Mouse (Mus musculus): ENCODE measurements at regions not wholly inside any gene's neighbourhood (a gene's known extent, or its start where the extent isn't known, plus 50 kb on each side); places are given as distances from the start of the nearest gene placed in this dataset.
A peak's percentile ranks its signal among the peaks of the same experiment; 100 is the strongest.

GRCm38 (mm10) chr13:101565323-101565722 is 202.7 kb downstream of the Pik3r1 start:
- DNase-seq (ENCODE audit: low read depth, low spot score), result no peak

DNA sequence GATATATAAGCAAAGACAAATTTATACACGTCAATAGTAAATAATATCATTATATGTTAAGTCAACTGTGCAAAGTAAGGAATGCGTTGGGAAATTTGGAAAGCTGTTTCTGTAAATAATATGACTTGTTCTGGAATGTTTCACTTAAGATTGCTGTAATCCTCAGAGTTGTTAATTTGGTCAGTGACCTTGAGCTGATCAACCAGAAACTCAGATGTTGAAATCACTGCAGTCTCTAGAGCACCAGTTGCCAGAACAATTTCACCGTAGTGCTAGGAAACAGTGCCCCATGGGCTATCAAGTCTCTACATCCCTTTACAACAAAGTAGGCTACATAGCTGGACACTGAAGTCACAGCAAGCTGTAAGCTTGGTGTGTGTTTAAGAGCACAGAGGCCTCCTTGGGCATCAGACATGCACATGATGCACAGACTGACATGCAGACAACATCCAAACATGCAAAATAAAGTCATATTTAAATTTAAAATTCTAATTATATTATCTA is 212.6 kb downstream of the Pik3r1 start:
- no peak for DNase-seq (ENCODE audit: low read depth, low spot score)

- no peak for DNase-seq (ENCODE audit: low read depth, low spot score)
Measured at GRCm38 (mm10) chr13:101553131-101553549, 214.9 kb downstream of the Pik3r1 start.

- no peak for DNase-seq (ENCODE audit: low read depth, low spot score)
Measured at GRCm38 (mm10) chr13:101552451-101552850, 215.6 kb downstream of the Pik3r1 start.

DNA sequence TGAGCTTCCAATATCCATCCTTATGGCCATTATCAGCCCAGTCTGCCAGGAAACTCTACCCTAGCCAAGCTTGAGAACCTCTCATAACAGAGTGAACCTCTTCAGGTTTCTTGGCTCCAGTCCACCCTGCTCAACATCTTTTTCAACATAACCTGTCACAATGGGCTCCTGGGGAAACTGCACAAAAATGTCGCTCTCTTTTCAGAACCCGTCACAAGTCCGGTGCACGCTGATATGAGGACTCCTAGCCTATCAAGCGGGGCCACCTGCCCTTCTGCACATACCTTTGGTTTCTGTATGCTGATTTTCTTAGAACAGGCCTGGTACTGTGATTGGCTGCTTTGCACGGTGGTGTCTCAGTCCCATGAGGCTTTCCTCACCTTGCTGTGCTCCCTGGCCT is 216.9 kb downstream of the Pik3r1 start:
- DNase-seq (ENCODE audit: low read depth, low spot score), result no peak

DNA sequence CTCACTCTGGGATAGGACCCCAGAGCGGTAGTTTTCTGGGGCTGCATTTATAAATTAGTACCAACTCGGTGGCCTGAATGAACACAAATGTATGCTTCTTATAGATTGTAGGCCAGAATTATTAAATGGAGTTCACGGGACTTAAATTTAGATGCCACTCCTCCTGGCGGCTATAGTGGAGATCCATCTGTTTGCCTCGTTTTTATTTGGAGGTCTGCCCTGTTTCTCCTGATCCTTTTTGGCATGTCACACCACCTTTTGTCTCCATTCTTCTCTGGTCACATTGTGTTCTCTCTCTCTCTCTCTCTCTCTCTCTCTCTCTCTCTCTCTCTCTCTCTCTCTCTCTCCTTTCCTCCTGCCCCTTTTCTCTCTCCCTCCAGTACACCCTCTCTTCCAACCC is 217.5 kb downstream of the Pik3r1 start:
- no peak for DNase-seq (ENCODE audit: low read depth, low spot score)

DNA sequence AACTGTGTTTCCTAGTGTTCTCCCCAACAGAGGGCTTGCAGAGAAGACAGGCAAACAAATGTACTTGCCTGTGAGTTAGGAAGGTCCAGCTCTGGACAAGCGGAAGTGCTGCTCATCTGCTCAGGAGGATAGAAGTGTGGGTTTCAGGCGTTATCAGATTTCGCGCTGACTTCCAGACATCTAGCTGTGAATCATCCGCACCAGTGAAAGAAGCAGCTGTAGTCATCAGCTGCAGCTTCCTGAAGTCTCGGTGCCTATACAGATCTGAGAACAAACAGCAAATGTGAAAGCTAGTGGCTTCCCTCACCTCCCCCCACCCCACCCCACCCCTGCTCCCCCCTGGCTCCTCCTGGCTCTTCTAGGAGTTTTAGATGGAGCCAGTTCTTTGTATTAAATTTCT is 220.1 kb downstream of the Pik3r1 start:
- DNase-seq (ENCODE audit: low read depth, low spot score), result no peak

- no peak for DNase-seq (ENCODE audit: low read depth, low spot score)
Measured at GRCm38 (mm10) chr13:101547365-101547764, 220.7 kb downstream of the Pik3r1 start.

GRCm38 (mm10) chr13:101545344-101546181 is 222.5 kb downstream of the Pik3r1 start:
- no peak for DNase-seq (ENCODE audit: low read depth, low spot score)

- DNase-seq (ENCODE audit: low read depth, low spot score), result peak; percentile 64
Measured at GRCm38 (mm10) chr13:101540391-101541191, 227.4 kb downstream of the Pik3r1 start.

- DNase-seq (ENCODE audit: low read depth, low spot score), result peak; percentile 4
Measured at GRCm38 (mm10) chr13:101538110-101538509, 229.9 kb downstream of the Pik3r1 start.

- no peak for DNase-seq (ENCODE audit: low read depth, low spot score)
Measured at GRCm38 (mm10) chr13:101536019-101536418, 232.0 kb downstream of the Pik3r1 start.

- no peak for DNase-seq (ENCODE audit: low read depth, low spot score)
Measured at GRCm38 (mm10) chr13:101535331-101535866, 232.6 kb downstream of the Pik3r1 start.

- DNase-seq (ENCODE audit: low read depth, low spot score), result no peak
Measured at GRCm38 (mm10) chr13:101534490-101534889, 233.5 kb downstream of the Pik3r1 start.

GRCm38 (mm10) chr13:101532913-101533312 is 235.1 kb downstream of the Pik3r1 start:
- DNase-seq (ENCODE audit: low read depth, low spot score), result no peak

GRCm38 (mm10) chr13:101527691-101528090 is 240.3 kb downstream of the Pik3r1 start:
- no peak for DNase-seq (ENCODE audit: low read depth, low spot score)

- no peak for DNase-seq (ENCODE audit: low read depth, low spot score)
Measured at GRCm38 (mm10) chr13:101524781-101525180, 243.2 kb downstream of the Pik3r1 start.

DNA sequence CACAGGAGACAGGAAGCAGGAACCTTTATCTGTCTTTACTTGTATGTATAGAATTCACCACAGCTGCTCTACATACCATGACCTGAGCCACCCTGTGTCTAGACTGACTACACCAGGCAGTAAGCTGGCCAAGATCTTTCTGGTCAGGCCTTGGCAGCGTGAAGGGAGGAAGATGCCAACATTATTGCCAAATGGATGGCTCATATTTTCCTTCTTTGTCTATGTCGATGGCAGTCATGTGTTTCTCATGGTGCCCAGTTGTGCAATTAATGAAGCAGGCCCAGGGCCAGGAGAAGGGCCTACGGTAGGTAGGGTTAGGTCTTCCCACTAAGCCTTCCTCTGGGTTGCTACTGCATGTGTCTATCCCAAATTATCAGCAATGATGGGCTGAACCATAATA is 243.8 kb downstream of the Pik3r1 start:
- DNase-seq (ENCODE audit: low read depth, low spot score), result no peak

DNA sequence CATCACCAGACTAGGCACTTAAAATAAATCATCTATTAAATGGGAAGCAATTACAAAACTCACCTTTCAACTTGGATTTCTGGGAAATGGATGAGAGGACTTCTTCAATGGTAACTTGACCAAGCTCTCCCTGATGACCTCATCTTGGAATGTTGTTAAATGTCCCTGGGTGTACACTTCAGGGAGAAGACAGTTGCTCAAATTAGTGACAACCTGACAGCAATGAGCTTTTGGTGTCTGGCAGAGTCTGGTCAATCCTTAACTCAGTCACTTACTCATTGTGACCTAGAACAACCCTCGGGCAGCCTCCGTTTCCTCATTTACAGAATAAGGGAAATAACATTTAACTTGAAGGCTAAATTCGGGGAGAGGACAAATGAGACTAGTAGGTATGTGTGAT is 244.5 kb downstream of the Pik3r1 start:
- DNase-seq (ENCODE audit: low read depth, low spot score), result no peak

GRCm38 (mm10) chr13:101522597-101522996 is 245.4 kb downstream of the Pik3r1 start:
- no peak for DNase-seq (ENCODE audit: low read depth, low spot score)

DNA sequence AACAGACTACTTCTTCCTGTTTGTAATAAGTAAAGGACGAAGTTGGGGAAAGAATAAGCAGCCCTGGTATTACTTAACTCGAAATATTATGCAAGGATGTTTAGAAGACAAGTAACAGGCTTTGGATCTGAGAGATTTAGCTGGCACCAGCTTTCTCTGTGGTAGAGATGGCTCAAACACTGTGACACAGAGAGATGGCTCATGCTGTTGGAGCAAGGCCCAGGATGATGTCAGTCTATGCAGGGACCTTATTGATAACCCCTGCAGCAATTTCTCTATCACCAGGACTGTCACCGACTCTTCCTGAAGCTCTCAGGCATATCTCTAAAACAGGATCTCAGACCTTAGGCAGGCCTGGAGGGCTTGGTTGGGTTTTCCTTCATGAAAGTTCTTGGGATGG is 254.7 kb downstream of the Pik3r1 start:
- DNase-seq (ENCODE audit: low read depth, low spot score), result no peak

- DNase-seq (ENCODE audit: low read depth, low spot score), result peak; percentile 38
Measured at GRCm38 (mm10) chr13:101509946-101510345, 258.1 kb downstream of the Pik3r1 start.
